Mouse (Mus musculus) stomach, embryonic 16.5 days (tissue): ENCODE measurements at regions not wholly inside any gene's neighbourhood (a gene's known extent, or its start where the extent isn't known, plus 50 kb on each side); places are given as distances from the start of the nearest gene placed in this dataset.

Source experiments
- ATAC-seq: fragments of 200-750 bp; cut with Nextera tagmentation; 2 replicates; pipeline ENCODE4 v1.8.0; 2017; ENCODE audit warnings: moderate number of reproducible peaks, moderate TSS enrichment; ENCODE audit not compliant: insufficient read depth, low FRiP score
- H3K27ac ChIP-seq: fragments of 300-500 bp; sonication (generic); 2 replicates; pipeline ENCODE4 v1.5.1; 2014; ENCODE audit warnings: low read length
- H3K27me3 ChIP-seq: fragments of 300-500 bp; sonication (generic); 2 replicates; pipeline ENCODE4 v1.6.1; 2014; ENCODE audit warnings: low read length, control low read depth, mixed read lengths; ENCODE audit not compliant: control insufficient read depth, insufficient read depth
- H3K36me3 ChIP-seq: fragments of 300-500 bp; sonication (generic); 2 replicates; pipeline ENCODE4 v1.6.1; 2014; ENCODE audit warnings: low read length; ENCODE audit not compliant: control insufficient read depth, insufficient read depth
- H3K4me1 ChIP-seq: fragments of 300-500 bp; sonication (generic); 2 replicates; pipeline ENCODE4 v1.6.1; 2014; ENCODE audit warnings: low read length, control low read depth, mixed read lengths; ENCODE audit not compliant: control insufficient read depth, insufficient read depth
- H3K4me2 ChIP-seq: fragments of 300-500 bp; sonication (generic); 2 replicates; pipeline ENCODE4 v1.6.1; 2014; ENCODE audit warnings: low read depth, low read length, mixed read lengths
- H3K4me3 ChIP-seq: fragments of 300-500 bp; sonication (generic); replicated peaks from 2 replicates; pipeline ENCODE4 v1.5.1; 2014; ENCODE audit warnings: mild to moderate bottlenecking, low read length
- H3K9ac ChIP-seq: fragments of 300-500 bp; sonication (generic); 2 replicates; pipeline ENCODE4 v1.6.1; 2014; ENCODE audit warnings: low read length
- H3K9me3 ChIP-seq: fragments of 300-500 bp; sonication (generic); replicated peaks from 2 replicates; pipeline ENCODE4 v1.6.1; 2016; ENCODE audit warnings: low read length, control low read depth; ENCODE audit not compliant: control insufficient read depth
- WGBS: fragments of 180-500 bp; shearing (Covaris S2); extraction: QIAGEN DNeasy Blood & Tissue Kit; methylation state at CpG from one replicate; pipeline ENCODE4 v1.1.7; 2014; 5-methylcytosine and 5-hydroxymethylcytosine counted together

DNA sequence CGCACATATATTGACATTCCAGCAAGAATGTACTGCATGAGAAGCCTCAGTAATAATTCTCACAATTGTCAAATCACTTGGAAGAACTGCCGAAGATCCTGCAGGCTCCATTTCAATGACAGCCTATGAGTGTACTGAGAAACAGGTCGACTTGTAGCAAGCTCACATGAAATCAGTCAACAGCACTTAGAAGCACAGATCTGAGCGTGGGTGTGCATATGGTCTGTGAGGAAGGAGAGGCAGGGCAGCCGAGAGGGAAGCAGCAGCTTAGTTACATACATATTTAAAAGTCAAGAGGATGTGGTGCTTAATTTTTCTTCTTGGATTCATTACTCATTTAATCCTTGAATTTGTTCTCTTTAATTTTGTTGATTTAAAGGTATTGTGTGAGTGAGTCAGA is 967.4 kb upstream of the Epha7 start:
- no peaks in the 10 kb centered on the region for H3K9me3 ChIP-seq
- no peak overlapping the region for H3K4me2 ChIP-seq
- no peaks in the 10 kb centered on the region for H3K36me3 ChIP-seq
- no peak overlapping the region for H3K9ac ChIP-seq
- no peak overlapping the region for H3K4me3 ChIP-seq
- no peaks in the 10 kb centered on the region for H3K4me1 ChIP-seq
- no peaks in the 10 kb centered on the region for H3K27me3 ChIP-seq
- WGBS, result 63% methylated on average over 5 of the region's 5 CpGs
- H3K27ac ChIP-seq, result no peak overlapping the region
- no peak for ATAC-seq

GRCm38 (mm10) chr4:27846106-27846622 is 966.8 kb upstream of the Epha7 start:
- 94% methylated on average over 5 of the region's 5 CpGs for WGBS
- H3K4me1 ChIP-seq, result no peaks in the 10 kb centered on the region
- no peak overlapping the region for H3K27ac ChIP-seq
- H3K4me2 ChIP-seq, result no peak overlapping the region
- no peak for ATAC-seq
- H3K27me3 ChIP-seq, result no peaks in the 10 kb centered on the region
- H3K36me3 ChIP-seq, result no peaks in the 10 kb centered on the region
- no peak overlapping the region for H3K4me3 ChIP-seq
- no peaks in the 10 kb centered on the region for H3K9me3 ChIP-seq
- no peak overlapping the region for H3K9ac ChIP-seq

DNA sequence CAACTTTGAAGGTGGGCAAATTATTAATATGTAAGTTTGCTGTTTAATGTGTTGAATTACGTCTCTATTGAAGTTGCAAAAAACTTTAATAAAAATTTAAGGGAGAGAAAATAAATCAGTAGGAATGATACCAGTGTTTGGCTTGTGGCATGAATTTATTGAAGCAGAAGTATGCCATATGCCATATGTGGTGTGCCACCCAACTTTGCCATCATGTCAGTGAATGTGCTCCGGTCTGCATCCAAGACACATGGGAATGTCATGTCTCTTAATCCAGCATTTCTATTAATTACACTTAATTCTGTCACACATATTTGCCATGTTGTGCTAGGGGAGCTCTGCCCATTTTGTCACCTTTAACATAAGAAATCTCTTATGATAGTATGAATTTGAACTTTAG is 956.8 kb upstream of the Epha7 start:
- H3K4me3 ChIP-seq, result no peak overlapping the region
- H3K9ac ChIP-seq, result no peak overlapping the region
- H3K27me3 ChIP-seq, result no peaks in the 10 kb centered on the region
- H3K4me2 ChIP-seq, result no peak overlapping the region
- no peak overlapping the region for H3K27ac ChIP-seq
- no peaks in the 10 kb centered on the region for H3K9me3 ChIP-seq
- 90% methylated on average over 2 of the region's 2 CpGs for WGBS
- no peaks in the 10 kb centered on the region for H3K36me3 ChIP-seq
- no peak for ATAC-seq
- no peaks in the 10 kb centered on the region for H3K4me1 ChIP-seq

- Histone ChIP-seq H3K4me3 (no peak overlapping the region), H3K27me3 (no peaks in the 10 kb centered on the region), H3K9me3 (no peaks in the 10 kb centered on the region), H3K4me2 (no peak overlapping the region), H3K36me3 (no peaks in the 10 kb centered on the region), H3K27ac (no peak overlapping the region), H3K4me1 (no peaks in the 10 kb centered on the region), H3K9ac (no peak overlapping the region)
- 71% methylated on average over 5 of the region's 5 CpGs for WGBS
- no peak for ATAC-seq
Measured at GRCm38 (mm10) chr4:27887262-27887954, 925.5 kb upstream of the Epha7 start.

DNA sequence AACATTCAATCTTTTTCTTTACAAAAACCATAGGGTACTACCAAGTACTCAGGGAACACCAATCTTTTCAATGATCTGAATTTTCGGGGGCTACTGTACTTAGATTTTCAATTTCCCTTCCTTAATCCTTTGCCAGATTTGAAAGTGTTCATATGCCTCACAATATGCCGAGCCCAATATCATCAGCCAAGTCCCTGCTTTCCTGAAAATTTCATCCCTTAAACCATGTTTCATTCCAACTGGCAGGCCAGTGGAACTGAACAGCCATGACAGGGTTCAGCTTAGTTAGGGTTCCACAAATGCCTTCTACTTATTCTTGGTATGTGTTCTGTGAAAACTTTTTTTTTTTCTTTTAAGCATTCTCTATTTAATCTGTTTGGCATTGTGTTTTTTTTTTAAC is 916.5 kb upstream of the Epha7 start:
- 73% methylated on average over 2 of the region's 2 CpGs for WGBS
- Histone ChIP-seq H3K4me1 (no peaks in the 10 kb centered on the region), H3K36me3 (no peaks in the 10 kb centered on the region), H3K4me3 (no peak overlapping the region), H3K9ac (no peak overlapping the region), H3K9me3 (no peaks in the 10 kb centered on the region), H3K4me2 (no peak overlapping the region), H3K27me3 (no peaks in the 10 kb centered on the region), H3K27ac (no peak overlapping the region)
- no peak for ATAC-seq

DNA sequence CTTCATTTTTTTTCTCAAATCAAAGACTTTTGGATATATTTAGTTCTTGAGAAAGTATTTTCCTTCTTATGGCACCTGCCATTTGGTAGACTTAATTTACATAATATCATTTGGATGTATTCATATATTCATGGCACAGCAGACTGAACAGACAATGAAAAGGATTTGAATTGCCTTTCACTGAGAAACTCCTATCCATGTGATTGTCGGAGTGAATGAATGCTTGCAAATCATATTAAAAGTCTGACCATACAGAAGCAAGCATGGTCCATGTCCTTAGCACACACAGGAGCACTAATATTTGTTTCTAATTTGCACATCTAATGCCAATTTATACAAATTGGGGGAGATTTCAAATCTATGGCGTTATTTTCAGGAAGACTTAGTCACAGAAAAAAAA is 867.6 kb upstream of the Epha7 start:
- no peak overlapping the region for H3K9ac ChIP-seq
- H3K36me3 ChIP-seq, result no peaks in the 10 kb centered on the region
- H3K9me3 ChIP-seq, result no peaks in the 10 kb centered on the region
- H3K27ac ChIP-seq, result no peak overlapping the region
- no peak overlapping the region for H3K4me2 ChIP-seq
- whole genome bisulfite sequencing, result 81% methylated on average over 2 of the region's 2 CpGs
- H3K4me3 ChIP-seq, result no peak overlapping the region
- H3K4me1 ChIP-seq, result no peaks in the 10 kb centered on the region
- no peaks in the 10 kb centered on the region for H3K27me3 ChIP-seq
- ATAC-seq, result no peak

DNA sequence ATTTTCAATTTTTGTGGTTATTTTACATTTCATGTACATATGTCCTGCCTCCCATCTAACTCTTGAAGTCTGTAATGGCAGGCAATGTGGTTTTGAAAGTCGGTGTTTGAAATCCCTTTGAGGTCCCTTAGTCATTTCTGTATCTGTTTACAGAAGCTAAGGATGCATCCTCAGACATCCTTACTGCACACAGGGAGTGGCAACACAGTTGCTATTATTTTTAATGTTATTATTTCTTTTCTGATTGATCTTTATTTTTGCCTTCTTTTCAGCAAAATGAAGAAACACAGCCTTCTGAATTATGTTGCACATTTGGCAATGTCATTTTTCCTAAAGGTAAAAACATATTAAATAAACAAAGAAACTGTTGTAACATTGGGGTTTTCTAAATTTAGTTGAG is 867.2 kb upstream of the Epha7 start:
- WGBS, result 67% methylated on average over 1 of the region's 1 CpGs
- no peak overlapping the region for H3K4me3 ChIP-seq
- no peaks in the 10 kb centered on the region for H3K9me3 ChIP-seq

DNA sequence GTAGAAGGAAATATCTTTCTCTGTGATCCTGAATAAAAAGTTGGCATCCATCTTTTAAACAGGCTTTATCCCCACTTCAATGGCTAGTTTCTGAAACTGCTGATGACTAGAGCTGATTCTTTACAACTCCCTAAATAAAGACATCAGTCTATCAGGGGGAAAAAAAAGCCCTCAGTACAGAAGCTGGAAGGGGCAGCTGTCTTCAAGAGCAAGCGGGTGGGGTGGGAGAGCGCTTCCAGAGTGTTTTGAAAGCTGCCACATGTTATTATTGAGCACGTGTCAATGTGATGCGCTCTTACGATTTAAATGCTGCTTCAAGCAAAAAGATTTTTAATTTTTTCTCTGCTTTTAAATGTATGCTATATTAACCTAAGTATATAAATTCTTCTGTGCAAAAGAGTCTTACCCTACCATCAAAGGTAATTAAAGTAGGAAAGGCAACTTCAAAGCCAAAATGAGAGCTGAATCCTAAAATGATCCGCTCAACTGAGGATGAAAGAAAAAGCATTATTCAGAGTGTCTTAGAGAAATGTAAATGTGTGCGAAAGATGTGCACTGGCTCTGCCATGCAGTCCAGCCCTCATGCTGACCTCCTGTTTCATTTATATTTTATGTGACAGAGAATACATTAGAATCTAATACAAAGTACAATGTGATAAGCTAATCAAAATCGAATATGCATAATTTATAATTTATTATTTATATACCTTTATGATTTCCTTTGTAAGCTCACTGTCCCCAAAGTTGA is 862.8 kb upstream of the Epha7 start:
- Histone ChIP-seq H3K9ac (no peak overlapping the region), H3K27me3 (no peaks in the 10 kb centered on the region), H3K4me1 (no peaks in the 10 kb centered on the region), H3K9me3 (no peaks in the 10 kb centered on the region), H3K4me2 (no peak overlapping the region), H3K4me3 (no peak overlapping the region), H3K27ac (no peak overlapping the region), H3K36me3 (no peaks in the 10 kb centered on the region)
- ATAC-seq, result no peak
- 67% methylated on average over 8 of the region's 8 CpGs for WGBS

More for the DNA sequence above, 867.2 kb upstream of the Epha7 start:
- no peak for ATAC-seq
- Histone ChIP-seq H3K9ac (no peak overlapping the region), H3K4me1 (no peaks in the 10 kb centered on the region), H3K4me2 (no peak overlapping the region), H3K27ac (no peak overlapping the region), H3K27me3 (no peaks in the 10 kb centered on the region), H3K36me3 (no peaks in the 10 kb centered on the region)

DNA sequence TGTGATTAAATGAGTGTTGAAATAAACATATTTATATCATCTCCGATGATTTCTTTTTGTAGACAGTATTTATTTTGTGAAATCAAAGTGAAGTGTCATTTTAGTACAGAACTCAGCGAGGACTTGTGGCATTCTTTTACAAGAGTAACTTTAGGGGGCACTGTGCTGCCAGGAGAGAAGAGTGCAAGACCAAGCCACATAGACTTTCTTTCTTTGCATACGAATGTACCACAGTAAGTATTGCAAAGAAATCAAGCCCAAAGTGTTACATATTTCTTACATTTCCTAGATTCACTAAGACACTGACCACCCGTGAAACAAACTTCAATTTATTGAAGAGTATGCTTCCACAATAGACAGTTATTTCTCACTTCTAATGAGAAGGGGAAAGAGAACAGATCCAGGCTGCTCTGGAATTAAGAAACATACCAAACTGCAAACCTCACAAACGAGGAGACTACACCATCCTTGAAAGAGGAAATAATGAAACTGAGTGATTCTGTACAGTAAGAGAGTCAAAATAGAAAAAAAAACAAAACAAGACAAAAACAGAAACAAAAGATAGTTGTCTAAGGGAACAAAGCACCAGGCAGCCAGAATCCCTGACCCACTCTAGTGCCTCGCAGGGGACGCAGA is 847.8 kb upstream of the Epha7 start:
- Histone ChIP-seq H3K27ac (no peak overlapping the region), H3K36me3 (no peaks in the 10 kb centered on the region), H3K4me1 (no peaks in the 10 kb centered on the region), H3K4me2 (0 out of 2 replicates have a peak overlapping the region, but pooled peaks have one; percentile 15), H3K9ac (no peak overlapping the region), H3K4me3 (no peak overlapping the region), H3K27me3 (no peaks in the 10 kb centered on the region), H3K9me3 (no peaks in the 10 kb centered on the region)
- no peak for ATAC-seq
- WGBS, result 34% methylated on average over 7 of the region's 7 CpGs
